Mouse (Mus musculus): ENCODE data around the gene Dock10. TPM values are rescaled to one million over a fixed set of nuclear protein-coding genes. Genes with fewer than 3 reads are reported as not detected.
"Not testable (repeated sequence)": the region's sequence is repeated elsewhere in the genome, so short reads cannot be mapped to it uniquely, and the experiment has no call there.

Dock10 gene
- total RNA-seq (2021), result 10 to 100 TPM; 73.5 to 92.5 TPM

- DNase-seq (ENCODE audit: extremely low spot score in 1 of 2, low spot score in 1 of 2), result peak; percentile 45 to 49
Observed at GRCm38 (mm10) chr1:80757977-80758797, at the start of gene Dock10. Gene Dock10 (minus strand): TSS chr1:80758527.

DNA sequence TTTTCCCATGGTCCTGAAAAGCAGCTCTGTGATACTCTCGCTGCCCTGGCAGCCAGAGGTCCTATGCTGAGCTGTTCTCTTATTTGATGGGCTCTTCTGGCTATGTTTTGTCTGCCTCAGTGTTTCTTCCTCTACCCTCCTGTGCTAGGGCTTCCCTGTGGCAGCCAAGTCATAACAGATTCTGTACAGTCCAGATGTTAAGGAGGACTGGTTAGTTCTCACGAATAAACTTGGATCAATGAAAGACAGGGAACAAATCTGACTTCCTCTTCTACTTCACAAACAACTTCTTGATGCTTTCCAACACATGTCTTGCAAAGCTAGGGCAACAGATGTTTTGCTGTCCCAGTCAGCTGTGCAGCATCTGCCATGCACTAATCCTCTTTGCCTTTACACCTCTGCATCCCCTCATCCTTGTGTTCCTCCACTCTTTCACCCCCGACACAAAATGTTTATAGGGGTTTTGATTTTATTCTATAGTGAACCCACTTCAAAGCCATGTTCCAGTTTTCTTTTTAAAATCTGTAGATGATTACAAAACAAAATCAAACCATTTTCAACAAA, 48.6 kb upstream of the Dock10 start:
- DNase-seq (ENCODE audit: extremely low spot score in 1 of 2, low spot score in 1 of 2), result no peak

DNA sequence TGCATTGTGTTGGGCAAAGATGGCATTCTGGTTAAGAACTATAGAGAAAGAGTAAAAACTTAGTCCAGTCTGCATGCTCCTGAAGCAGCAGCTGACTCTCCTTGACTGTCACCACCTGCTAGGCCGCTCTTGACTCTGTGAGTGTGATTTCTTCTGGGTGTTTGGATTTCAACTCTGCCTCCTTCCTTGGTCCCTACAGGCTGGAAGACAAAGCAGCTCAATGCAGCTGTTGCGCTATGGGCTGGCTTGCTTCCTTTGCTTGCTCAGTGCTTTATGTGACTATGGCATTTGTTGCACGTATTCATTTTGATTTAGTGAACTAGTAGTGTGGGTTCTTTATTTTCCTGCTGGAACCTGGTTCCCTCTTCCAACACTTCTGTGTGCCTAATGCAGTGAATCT, 43.7 kb upstream of the Dock10 start:
- no peak for DNase-seq (ENCODE audit: extremely low spot score in 1 of 2, low spot score in 1 of 2)

DNA sequence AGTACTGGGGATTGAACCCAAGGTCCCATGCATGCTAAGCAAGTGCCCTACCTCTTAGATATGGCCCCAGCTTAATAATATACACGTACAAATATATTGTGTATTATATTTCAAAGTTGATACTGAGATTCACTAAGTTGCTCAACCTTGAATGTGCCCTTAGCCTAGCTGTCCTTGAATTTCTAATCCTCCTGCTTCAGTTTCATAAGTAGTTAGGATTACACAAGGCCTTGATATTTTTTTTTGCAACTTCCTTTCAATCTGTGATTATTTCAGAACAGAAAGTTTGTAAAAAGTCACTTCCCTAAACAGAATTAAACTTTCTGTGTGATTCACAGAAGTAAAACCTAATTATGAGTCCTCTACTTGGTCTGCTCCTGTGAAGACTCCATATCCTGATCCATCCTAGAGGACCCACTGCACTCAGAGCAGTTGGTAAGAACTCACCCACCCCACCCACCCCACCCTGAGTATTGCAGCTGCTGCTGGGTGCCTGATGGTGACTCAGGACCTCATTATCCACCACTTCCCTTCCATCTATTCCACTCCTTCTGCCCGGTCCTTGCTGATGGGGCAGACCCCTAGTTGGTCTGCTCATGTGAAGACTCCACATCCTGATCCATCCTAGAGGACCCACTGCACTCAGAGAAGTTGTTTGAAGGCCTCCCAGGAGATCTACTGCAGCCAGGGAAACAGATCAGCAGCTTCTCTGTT, 26.9 kb upstream of the Dock10 start:
- no peak for DNase-seq (ENCODE audit: extremely low spot score in 1 of 2, low spot score in 1 of 2)

- no peak for DNase-seq (ENCODE audit: extremely low spot score in 1 of 2, low spot score in 1 of 2)
Observed at GRCm38 (mm10) chr1:80784155-80784554, 25.8 kb upstream of the Dock10 start.

GRCm38 (mm10) chr1:80765504-80765903, 7.2 kb upstream of the Dock10 start:
- DNase-seq (ENCODE audit: extremely low spot score in 1 of 2, low spot score in 1 of 2), result no peak

DNA sequence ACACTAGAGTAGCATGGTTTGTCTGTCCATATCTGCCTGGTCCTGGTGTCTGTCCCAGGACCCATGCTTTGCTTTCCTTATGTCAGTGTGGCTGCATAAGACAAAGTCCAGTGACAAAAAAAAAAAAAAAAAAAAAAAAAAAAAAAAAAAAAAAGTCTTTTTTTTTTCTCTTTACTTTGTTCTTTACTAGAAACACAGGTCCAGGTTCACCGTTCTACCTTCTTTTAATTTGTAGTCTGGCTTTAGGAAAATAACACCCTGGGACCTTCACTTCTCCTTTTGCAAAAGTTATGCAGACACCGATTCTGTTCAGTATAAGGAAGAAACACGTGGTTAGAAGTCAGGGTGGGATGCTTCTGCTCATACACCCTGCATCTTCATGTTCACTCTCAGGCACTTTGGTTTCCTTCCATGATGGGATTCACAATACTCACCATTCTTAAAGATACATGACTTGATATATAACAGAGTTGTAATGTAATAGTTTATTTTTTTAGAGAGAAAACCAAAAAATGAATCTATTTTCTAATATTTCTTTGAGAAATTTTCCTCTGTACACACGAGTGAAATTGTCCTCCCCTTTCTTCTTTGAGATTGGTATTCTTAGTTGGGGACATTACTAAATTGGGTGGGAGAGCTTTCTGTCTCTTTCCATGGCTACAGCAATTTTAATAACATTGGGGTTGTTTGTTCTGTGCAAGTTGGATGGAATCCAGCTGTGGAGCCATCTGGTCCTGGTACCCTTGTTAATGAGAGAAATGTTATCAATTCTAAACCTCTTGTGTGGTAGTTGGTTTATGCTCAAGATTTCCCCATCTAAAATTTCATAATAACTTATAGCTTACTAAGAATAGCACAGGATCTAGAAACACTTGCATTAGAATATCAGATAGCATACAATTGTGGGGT, 5.0 kb upstream of the Dock10 start:
- DNase-seq (ENCODE audit: extremely low spot score in 1 of 2, low spot score in 1 of 2), result peak in 1 of 2 experiments; percentile 13

DNA sequence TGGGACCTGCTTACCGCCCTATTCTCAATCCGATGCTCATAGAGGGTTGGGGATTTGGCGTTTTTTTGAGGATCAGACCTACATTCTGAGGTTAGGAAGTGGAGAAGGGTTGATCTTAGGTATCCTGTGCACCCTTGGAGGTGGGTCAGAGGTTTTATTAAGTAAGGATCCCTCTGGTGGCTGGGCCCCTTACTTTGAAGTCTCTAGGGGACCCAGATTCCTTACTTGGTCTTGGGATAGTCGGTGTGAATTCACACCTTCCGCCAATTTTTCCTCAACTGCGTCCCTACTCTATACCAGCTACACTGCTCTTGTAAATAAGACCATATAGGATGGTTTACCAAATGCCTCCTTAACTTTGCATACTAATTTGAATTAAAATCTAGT, 464 bp upstream of the Dock10 start:
- DNase-seq (ENCODE audit: extremely low spot score in 1 of 2, low spot score in 1 of 2), result no peak

- peak in 1 of 2 experiments; percentile 7 for DNase-seq (ENCODE audit: extremely low spot score in 1 of 2, low spot score in 1 of 2)
Observed at GRCm38 (mm10) chr1:80757650-80757976, 714 bp downstream of the Dock10 start.

- peak in 1 of 2 experiments; percentile 24 for DNase-seq (ENCODE audit: extremely low spot score in 1 of 2, low spot score in 1 of 2)
Observed at GRCm38 (mm10) chr1:80756824-80757649, 1.3 kb downstream of the Dock10 start.

- no peak for DNase-seq (ENCODE audit: extremely low spot score in 1 of 2, low spot score in 1 of 2)
Observed at GRCm38 (mm10) chr1:80756060-80756439, 2.3 kb downstream of the Dock10 start.

- DNase-seq (ENCODE audit: extremely low spot score in 1 of 2, low spot score in 1 of 2), result no peak
Observed at GRCm38 (mm10) chr1:80755296-80756059, 2.8 kb downstream of the Dock10 start.

DNA sequence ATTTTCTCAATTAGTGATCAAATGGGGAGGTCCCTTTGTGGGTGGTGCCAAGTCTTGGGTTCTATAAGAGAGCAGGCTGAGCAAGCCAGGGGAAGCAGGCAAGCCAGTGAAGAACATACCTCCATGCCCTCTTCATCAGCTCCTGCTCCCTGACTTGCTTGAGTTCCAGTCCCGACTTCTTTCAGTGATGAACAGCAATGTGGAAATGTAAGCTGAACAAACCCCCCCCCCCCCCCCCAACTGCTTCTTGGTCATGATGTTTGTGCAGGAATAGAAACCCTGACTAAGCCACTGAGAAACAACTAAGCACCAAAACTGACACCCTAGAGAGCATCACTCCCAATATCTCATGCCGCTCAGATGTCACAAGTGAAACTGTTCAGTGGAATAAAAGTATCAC, 9.2 kb downstream of the Dock10 start:
- not testable (repeated sequence) for DNase-seq (ENCODE audit: extremely low spot score in 1 of 2, low spot score in 1 of 2)

- DNase-seq (ENCODE audit: extremely low spot score in 1 of 2, low spot score in 1 of 2), result no peak
Observed at GRCm38 (mm10) chr1:80746691-80747463, 11.4 kb downstream of the Dock10 start.

GRCm38 (mm10) chr1:80746195-80746594, 12.1 kb downstream of the Dock10 start:
- DNase-seq (ENCODE audit: extremely low spot score in 1 of 2, low spot score in 1 of 2), result no peak

GRCm38 (mm10) chr1:80739472-80739871, 18.9 kb downstream of the Dock10 start:
- no peak for DNase-seq (ENCODE audit: extremely low spot score in 1 of 2, low spot score in 1 of 2)

DNA sequence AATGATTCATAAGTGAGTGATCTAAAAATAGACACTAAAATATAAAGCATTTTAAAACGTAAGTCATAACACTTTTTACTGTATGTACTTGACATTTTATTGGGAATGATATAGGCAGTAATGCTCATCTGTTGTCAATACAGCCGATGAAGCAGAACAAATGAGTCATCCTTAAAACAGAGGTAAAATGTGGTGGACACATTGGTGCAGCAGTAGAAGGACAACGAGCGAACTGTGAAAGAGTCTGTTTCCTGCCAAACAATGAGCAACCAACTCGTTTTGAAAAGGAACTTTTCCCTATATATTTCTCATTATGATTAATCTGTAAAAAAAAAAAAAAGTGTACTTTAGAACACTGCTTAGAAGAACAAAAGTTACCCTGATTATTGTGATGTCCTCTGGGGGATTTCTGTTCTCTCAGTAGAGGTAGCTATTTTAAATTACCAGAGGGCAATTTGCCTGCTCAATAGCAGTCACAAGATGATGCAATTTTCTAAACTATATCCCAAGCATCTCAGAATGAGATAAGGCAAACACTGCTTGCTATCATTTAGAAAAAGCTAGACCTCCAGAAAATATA, 20.4 kb downstream of the Dock10 start:
- DNase-seq (ENCODE audit: extremely low spot score in 1 of 2, low spot score in 1 of 2), result no peak

- DNase-seq (ENCODE audit: extremely low spot score in 1 of 2, low spot score in 1 of 2), result no peak
Observed at GRCm38 (mm10) chr1:80730582-80730981, 27.7 kb downstream of the Dock10 start.

All from layer of hippocampus, postnatal 25 days (tissue).